Mouse (Mus musculus) naive thymus-derived CD4-positive, alpha-beta T cell, adult 5 months (primary cell): ENCODE data around the gene Cyp21a1. TPM values are rescaled to one million over a fixed set of nuclear protein-coding genes. Genes with fewer than 3 reads are reported as not detected.

ENCODE experiments used
- polyA plus RNA-seq: library from polyadenylated mRNA; unstranded; fragments of 100-300 nt; shearing (Covaris generic); gene quantifications from one replicate; pipeline ENCODE4 v1.2.1, GENCODE M21; 2017

Cyp21a1 gene
- polyA plus RNA-seq, result not detected

DNA sequence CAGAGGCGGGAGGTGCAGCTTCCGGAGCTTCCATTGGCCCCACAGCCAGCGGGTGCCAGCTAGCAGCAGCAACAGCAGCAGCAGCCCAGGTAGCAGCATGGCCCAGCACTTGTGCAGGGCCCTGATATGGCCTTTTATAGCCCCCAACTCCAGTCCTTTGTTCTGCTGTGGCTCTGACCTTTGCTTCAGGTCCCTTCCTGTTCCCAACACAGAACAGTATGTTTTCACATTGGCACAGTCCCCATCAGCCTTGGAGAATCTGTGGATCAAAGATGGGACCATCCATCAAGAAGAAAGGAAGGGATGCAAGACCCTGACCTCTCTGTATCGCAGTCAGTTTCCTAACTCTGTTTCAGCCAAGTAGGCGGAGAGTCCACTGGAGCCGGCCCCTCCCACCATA is at the start of gene Cyp21a1:
Gene Cyp21a1 (minus strand): TSS at position 261 of the 400 bp plus-strand sequence.

DNA sequence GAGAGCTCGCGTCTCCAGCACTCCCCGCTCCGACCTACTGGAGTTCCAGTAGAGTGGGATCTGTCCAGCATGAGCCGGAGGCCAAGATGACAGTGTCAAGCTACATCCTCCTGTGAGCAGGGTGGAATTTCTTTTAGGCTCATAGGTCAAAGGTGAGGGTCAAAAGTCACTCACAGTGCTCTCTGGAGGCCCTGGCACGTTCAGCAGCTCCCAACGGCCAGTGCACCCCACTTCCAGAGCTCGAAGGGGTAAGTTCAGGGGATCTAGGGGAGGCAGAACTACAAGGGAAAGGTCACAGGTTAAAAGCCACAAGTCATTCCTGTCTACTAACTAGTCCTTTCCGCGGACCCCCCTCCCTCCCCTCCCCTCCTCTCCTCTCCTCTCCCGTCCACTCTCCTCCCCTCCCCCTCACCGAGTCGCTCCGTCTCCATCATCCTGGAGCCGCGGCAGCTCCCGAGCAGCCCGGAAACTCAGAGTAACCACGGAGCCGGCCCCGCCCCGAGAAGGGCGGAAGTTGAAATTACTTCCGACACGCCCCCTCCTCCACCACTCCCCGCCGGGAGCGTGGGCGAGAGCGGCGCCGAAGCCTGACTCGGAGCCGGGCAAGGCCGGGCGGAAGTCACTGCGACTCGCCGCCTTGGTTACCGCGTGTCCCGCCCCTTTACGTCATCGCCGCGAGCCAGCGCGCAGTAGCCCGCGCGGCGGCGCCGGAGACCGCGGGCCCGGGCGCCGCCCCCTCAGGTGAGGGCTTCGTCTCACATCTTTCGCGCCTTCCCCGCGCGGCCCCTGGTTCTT is 45.6 kb upstream of the Cyp21a1 start, which contains the start of the genes Skiv2l and Nelfe:
Gene Skiv2l (minus strand): TSS at position 489 of the 795 bp plus-strand sequence.
Gene Nelfe (plus strand): TSS at position 670 of the 795 bp plus-strand sequence.

DNA sequence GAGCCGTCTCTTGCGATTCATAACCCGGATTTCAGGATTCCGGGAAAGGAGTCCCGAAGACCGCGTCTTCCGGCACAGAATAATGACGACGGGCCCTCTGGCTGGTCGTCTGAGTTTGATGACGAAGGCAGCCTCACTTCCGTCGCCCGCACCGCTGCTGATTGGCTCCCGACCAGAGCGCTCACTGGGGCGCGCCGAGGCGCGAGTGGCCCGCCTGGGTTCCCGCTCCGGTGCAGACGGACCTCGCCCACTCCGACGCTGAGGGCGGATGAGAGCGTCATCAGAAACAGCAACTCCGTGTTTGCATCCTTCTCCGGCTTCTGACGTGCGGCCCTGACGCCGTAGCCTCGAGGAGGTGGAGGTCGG is 32.5 kb upstream of the Cyp21a1 start, which contains the start of the genes Stk19 and Dxo:
Gene Stk19 (minus strand): TSS at position 90 of the 366 bp plus-strand sequence.
Gene Dxo (plus strand): TSS at position 164 of the 366 bp plus-strand sequence.

Other genes starting within 250 kb of the Cyp21a1 start
- gene Notch4, start 240.3 kb downstream of the Cyp21a1 start, polyA plus RNA-seq, result 0.12 TPM
- gene Gpsm3, start 214.8 kb downstream of the Cyp21a1 start, polyA plus RNA-seq, result 267 TPM
- 12.2 TPM for gene Pbx2, start 213.3 kb downstream of the Cyp21a1 start, polyA plus RNA-seq
- 1.7 TPM for gene Ager, start 206.7 kb downstream of the Cyp21a1 start, polyA plus RNA-seq
- 56.4 TPM for gene Rnf5, start 200.9 kb downstream of the Cyp21a1 start, polyA plus RNA-seq
- 16.8 TPM for gene Agpat1, start 200.3 kb downstream of the Cyp21a1 start, polyA plus RNA-seq
- 3.1 TPM for gene Egfl8, start 188.6 kb downstream of the Cyp21a1 start, polyA plus RNA-seq
- gene Ppt2, start 176.1 kb downstream of the Cyp21a1 start, polyA plus RNA-seq, result 17.4 TPM
- 9.7 TPM for gene Prrt1, start 175.0 kb downstream of the Cyp21a1 start, polyA plus RNA-seq
- gene Fkbpl, start 159.8 kb downstream of the Cyp21a1 start, polyA plus RNA-seq, result 2.8 TPM
- gene Atf6b, start 157.4 kb downstream of the Cyp21a1 start, polyA plus RNA-seq, result 47.3 TPM
- gene Tnxb, start 134.0 kb downstream of the Cyp21a1 start, polyA plus RNA-seq, result not detected
- not detected for gene C4b, start 60.7 kb downstream of the Cyp21a1 start, polyA plus RNA-seq
- gene Stk19, start 32.4 kb upstream of the Cyp21a1 start, polyA plus RNA-seq, result 18.7 TPM
- 89.1 TPM for gene Dxo, start 32.5 kb upstream of the Cyp21a1 start, polyA plus RNA-seq
- 137 TPM for gene Skiv2l, start 45.6 kb upstream of the Cyp21a1 start, polyA plus RNA-seq
- 27.2 TPM for gene Nelfe, start 45.8 kb upstream of the Cyp21a1 start, polyA plus RNA-seq
- gene Cfb, start 58.0 kb upstream of the Cyp21a1 start, polyA plus RNA-seq, result not detected
- 0.32 TPM for gene Zbtb12, start 74.9 kb upstream of the Cyp21a1 start, polyA plus RNA-seq
- gene Gm20547, start 77.5 kb upstream of the Cyp21a1 start, polyA plus RNA-seq, result not detected
- gene C2, start 93.7 kb upstream of the Cyp21a1 start, polyA plus RNA-seq, result not detected
- 49.8 TPM for gene Ehmt2, start 93.9 kb upstream of the Cyp21a1 start, polyA plus RNA-seq
- gene Slc44a4, start 109.9 kb upstream of the Cyp21a1 start, polyA plus RNA-seq, result not detected
- 116 TPM for gene Neu1, start 126.7 kb upstream of the Cyp21a1 start, polyA plus RNA-seq
- gene Hspa1b, start 154.7 kb upstream of the Cyp21a1 start, polyA plus RNA-seq, result 785 TPM
- 42.4 TPM for gene Gm20481, start 165.4 kb upstream of the Cyp21a1 start, polyA plus RNA-seq
- gene Hspa1a, start 167.6 kb upstream of the Cyp21a1 start, polyA plus RNA-seq, result 403 TPM
- gene Hspa1l, start 168.1 kb upstream of the Cyp21a1 start, polyA plus RNA-seq, result 0.17 TPM
- gene Lsm2, start 177.3 kb upstream of the Cyp21a1 start, polyA plus RNA-seq, result 59.4 TPM
- gene Vars, start 196.4 kb upstream of the Cyp21a1 start, polyA plus RNA-seq, result 151 TPM
- not detected for gene Vwa7, start 212.0 kb upstream of the Cyp21a1 start, polyA plus RNA-seq
- not detected for gene Sapcd1, start 223.5 kb upstream of the Cyp21a1 start, polyA plus RNA-seq
- 4.4 TPM for gene Msh5, start 242.2 kb upstream of the Cyp21a1 start, polyA plus RNA-seq
- gene Clic1, start 245.4 kb upstream of the Cyp21a1 start, polyA plus RNA-seq, result 228 TPM